Mouse (Mus musculus) spleen, adult 2 months (tissue): Measurements from ENCODE around the gene Kmt5a. TPM values are rescaled to one million over a fixed set of nuclear protein-coding genes. Genes with fewer than 3 reads are reported as not detected.

Source experiments
- DNase-seq, 2 experiments: peaks; one replicate each; pipeline versions ENCODE4 v3.0.0 to v3.0.0-alpha.2; 2012 to 2021; ENCODE audit warnings: low spot score in 2 of 2, low read depth in 1 of 2
- H3K27ac ChIP-seq: fragments of 200-500 bp; 2 replicates; pipeline ENCODE4 v1.5.1; 2012; ENCODE audit warnings: low read length, inconsistent platforms; ENCODE audit not compliant: insufficient read depth
- H3K27me3 ChIP-seq: fragments of 200-500 bp; 2 replicates; pipeline ENCODE4 v1.6.1; 2012; ENCODE audit warnings: mild to moderate bottlenecking, moderate library complexity, low read length, inconsistent platforms; ENCODE audit not compliant: control insufficient read depth, insufficient read depth
- H3K36me3 ChIP-seq: fragments of 200-500 bp; 2 replicates; pipeline ENCODE4 v1.6.1; 2012; ENCODE audit warnings: mild to moderate bottlenecking, low read length, inconsistent platforms; ENCODE audit not compliant: control insufficient read depth, insufficient read depth
- H3K4me1 ChIP-seq: fragments of 200-500 bp; 2 replicates; pipeline ENCODE4 v1.6.1; 2011; ENCODE audit warnings: inconsistent platforms; ENCODE audit not compliant: control insufficient read depth, insufficient read depth, insufficient read length
- H3K4me3 ChIP-seq: fragments of 200-500 bp; 2 replicates; pipeline ENCODE4 v1.5.1; 2011; ENCODE audit warnings: mild to moderate bottlenecking, inconsistent platforms; ENCODE audit not compliant: insufficient read depth, insufficient read length; ENCODE audit errors: extremely low read depth
- CTCF ChIP-seq: fragments of 200-500 bp; IDR thresholded peaks from 2 replicates; pipeline ENCODE4 v1.5.1; 2011; ENCODE audit warnings: mild to moderate bottlenecking, inconsistent platforms; ENCODE audit not compliant: insufficient read depth, insufficient read length, insufficient replicate concordance; ENCODE audit errors: extremely low read depth
- POLR2A ChIP-seq: fragments of 200-500 bp; IDR thresholded peaks from 2 replicates; pipeline ENCODE4 v1.6.1; 2011; ENCODE audit warnings: low read depth, low read length, inconsistent platforms
- WGBS: fragments of 180-500 bp; shearing (Covaris S2); methylation state at CpG from one replicate; pipeline ENCODE4 v1.1.7; 2018; 5-methylcytosine and 5-hydroxymethylcytosine counted together
- polyA plus RNA-seq: library from polyadenylated mRNA; depleted of rRNA; stranded (reverse); fragments of >200 nt; gene quantifications from 2 replicates; pipeline ENCODE4 v1.2.3, GENCODE M21; 2012

Kmt5a gene
- polyA plus RNA-seq, 1 experiment = 18.4 TPM

DNA sequence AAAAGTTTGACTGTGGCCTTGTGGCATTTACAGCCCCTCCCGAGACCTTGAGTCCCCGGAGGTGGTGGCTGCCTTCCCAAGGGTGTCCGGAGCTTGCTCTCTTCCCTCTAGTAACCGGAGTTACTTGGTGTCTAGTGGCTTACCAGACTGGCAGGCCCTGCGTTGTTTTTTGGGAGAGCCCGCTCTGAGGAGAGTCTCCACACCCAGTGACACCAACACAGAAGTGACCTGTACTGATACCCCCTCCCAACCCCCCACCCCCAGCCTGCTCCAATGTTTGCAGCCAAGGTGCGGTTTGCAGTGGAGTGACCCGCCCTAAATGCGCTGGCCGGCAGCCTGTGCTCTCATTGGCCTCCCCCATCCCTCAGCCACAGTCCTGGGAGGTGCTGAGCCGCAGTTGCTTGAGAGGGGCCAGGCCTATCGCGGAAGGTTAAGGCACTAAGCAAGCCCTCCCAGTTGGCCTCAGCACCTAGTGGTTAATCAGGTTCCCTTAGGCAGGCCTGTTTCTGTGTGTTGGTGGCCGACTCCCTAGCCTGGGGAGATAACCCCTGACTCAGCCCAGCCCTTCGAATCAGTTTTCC, 6.7 kb downstream of the Kmt5a start:
- H3K27ac ChIP-seq = peak overlapping the region; percentile 38
- no peak for TF ChIP-seq CTCF
- no peak for TF ChIP-seq POLR2A
- no peak for DNase-seq
- peak overlapping the region; percentile 59 for H3K4me3 ChIP-seq
- peaks cover 28% of the 10 kb centered on the region for H3K36me3 ChIP-seq
- 9% methylated on average over 15 of the region's 15 CpGs for WGBS
- H3K27me3 ChIP-seq = no peaks in the 10 kb centered on the region
- H3K4me1 ChIP-seq = peaks cover 11% of the 10 kb centered on the region

DNA sequence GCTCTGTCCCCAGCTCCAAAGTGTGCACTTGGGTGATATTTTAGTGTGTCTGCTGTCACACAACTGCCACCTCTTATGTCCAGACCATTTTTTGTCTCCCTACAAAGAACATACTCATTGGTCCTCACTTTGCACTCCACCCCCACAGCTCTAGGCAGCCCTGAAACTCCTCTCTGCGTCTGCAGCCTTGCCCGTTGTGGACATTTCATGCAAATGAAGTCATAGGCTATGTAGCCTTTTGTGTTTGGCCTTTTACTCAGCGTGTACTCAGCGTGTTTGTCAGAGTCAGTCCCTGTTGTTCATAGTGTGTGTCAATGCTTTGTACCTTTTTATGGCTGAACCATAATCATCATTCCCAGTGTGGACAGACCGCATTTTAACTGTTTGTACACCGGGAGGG, 9.8 kb downstream of the Kmt5a start:
- peaks cover 10% of the 10 kb centered on the region for H3K4me1 ChIP-seq
- no peak overlapping the region for H3K27ac ChIP-seq
- TF ChIP-seq POLR2A (no peak), CTCF (no peak)
- H3K36me3 ChIP-seq = peaks cover 38% of the 10 kb centered on the region
- 91% methylated on average over 6 of the region's 6 CpGs for WGBS
- no peak for DNase-seq
- H3K4me3 ChIP-seq = no peak overlapping the region
- H3K27me3 ChIP-seq = no peaks in the 10 kb centered on the region

DNA sequence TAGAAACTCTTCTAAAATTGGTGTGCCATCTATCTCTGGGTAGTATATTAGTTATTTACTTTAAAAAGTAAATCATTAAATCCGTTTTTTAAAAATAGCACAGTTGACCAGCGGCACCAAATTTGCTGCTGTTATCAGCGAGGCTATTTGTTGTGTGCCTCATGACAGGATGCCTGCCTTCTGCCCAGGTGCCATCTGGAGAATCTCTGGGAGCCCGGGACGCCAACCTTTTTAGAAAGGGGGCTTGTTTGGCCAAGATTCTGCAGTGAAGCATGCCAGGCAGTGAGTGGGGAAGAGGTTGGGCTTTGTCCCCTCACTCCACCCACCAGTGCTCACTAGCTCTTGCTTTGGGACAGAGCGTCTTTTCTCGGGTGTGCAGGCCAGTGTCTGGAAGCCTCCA, 10.3 kb downstream of the Kmt5a start:
- Histone ChIP-seq H3K4me3 (no peak overlapping the region), H3K36me3 (peaks cover 38% of the 10 kb centered on the region), H3K27ac (no peak overlapping the region), H3K4me1 (peaks cover 6% of the 10 kb centered on the region), H3K27me3 (no peaks in the 10 kb centered on the region)
- 90% methylated on average over 7 of the region's 7 CpGs for WGBS
- no peak for TF ChIP-seq POLR2A
- no peak for TF ChIP-seq CTCF
- DNase-seq = no peak

DNA sequence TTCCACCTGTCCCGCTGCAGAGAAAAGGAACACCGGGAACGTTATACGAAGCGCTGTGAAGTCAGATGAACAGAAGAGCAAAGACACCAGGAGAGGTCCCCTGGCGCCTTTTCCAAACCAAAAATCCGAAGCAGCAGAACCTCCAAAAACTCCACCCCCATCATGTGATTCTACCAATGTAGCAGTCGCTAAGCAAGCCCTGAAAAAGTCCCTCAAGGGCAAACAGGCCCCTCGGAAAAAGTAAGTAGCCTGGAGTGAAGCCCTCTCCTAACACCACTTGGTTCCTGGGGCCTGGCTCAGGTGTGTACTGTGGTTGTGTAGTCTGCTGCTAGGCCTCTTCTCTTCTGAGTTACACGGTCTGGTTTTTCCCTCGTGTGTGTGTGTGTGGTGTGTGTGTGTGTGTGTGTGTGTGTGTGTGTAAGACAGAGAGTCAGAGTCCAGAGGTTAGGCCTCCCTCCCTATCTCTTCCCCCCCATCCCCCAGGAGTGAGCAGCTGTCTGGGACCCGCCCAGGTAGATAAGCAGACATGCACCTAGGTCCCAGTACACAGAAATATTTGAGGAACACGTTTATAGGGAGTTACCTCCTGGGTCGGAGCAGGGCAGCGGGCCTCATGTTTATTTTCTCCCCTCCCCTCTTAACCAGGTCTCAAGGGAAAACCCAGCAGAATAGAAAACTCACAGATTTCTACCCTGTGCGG, 11.1 kb downstream of the Kmt5a start:
- no peak overlapping the region for H3K4me3 ChIP-seq
- TF ChIP-seq CTCF (no peak), POLR2A (no peak)
- H3K27ac ChIP-seq = no peak overlapping the region
- peaks cover 38% of the 10 kb centered on the region for H3K36me3 ChIP-seq
- H3K27me3 ChIP-seq = no peaks in the 10 kb centered on the region
- 84% methylated on average over 16 of the region's 16 CpGs for WGBS
- H3K4me1 ChIP-seq = peaks cover 6% of the 10 kb centered on the region
- no peak for DNase-seq

DNA sequence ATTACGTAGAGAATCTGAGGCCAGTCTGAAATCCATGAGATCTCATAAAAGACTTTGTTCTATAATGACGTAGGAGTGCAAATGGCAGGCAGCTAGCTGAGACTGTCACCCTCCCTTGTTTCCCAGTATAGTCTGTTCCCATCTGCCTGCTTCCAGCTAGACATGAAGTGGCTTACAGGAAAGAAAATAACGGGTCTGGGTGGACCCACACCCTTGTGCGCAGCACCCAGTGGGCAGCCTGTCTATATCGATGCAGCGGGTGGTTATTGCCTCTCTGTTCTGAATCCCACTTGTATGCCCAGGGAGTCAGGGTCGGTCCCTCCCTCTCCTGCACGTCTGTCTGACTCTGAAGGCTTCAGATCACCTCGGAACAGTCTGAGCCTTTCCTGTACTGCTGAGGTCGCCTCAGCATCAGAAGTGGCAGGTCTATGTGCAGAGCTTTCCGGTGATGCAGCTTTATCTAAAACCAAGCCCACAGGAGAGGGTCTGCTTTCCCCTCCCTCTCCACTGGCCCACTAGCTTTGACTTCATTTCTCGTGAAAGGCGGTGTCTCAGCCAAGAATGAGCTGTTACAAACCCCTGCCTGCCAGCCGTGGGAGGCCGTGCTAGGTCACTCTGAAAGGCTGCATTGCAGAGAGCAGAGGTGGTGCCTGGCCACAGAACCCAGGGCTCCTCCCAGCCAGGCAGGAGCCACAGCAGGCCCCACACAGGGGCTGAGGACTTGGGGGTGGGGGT, 12.9 kb downstream of the Kmt5a start:
- no peak overlapping the region for H3K4me3 ChIP-seq
- TF ChIP-seq POLR2A = no peak
- TF ChIP-seq CTCF = no peak
- peaks cover 47% of the 10 kb centered on the region for H3K36me3 ChIP-seq
- H3K27me3 ChIP-seq = no peaks in the 10 kb centered on the region
- WGBS = 87% methylated on average over 15 of the region's 15 CpGs
- DNase-seq = no peak
- no peaks in the 10 kb centered on the region for H3K4me1 ChIP-seq
- H3K27ac ChIP-seq = no peak overlapping the region

DNA sequence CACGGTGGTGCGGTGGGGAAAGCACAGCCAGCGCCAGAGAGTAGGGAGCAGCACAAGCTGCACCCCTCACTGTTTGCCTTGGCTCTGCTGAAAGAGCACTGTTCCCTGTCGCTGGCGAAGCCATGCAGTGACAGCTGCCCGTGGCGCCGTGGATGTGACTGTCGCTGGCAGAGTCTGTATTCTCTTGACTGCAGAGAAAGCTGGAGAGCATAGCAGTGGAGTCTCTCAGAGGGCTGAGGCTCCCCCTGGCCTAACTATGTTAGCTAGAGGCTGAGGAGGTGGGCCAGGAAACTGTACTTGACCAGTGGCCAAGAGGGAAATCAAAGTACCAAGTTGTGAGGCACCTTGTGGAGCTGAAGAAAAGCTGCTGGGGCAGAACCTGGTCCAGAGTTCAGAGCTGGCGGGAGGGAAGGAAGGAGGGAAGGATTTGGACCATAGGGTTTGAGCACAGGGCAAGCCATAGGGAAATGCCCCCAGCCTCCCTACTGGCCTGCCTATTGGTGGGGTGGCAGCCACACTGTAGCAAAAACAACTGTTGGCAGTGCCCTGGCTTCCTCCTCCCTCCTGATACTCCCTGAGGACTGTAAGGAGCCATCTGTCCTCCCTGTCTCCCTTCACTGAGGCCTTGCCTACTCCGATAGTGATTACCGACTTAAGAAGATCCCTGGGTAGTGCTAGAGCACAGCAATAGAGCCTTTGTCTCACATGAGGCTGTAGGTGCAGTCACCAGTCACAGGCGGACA, 13.8 kb downstream of the Kmt5a start:
- 93% methylated on average over 13 of the region's 13 CpGs for WGBS
- TF ChIP-seq CTCF (no peak), POLR2A (no peak)
- Histone ChIP-seq H3K4me3 (no peak overlapping the region), H3K36me3 (peaks cover 48% of the 10 kb centered on the region), H3K27me3 (no peaks in the 10 kb centered on the region), H3K4me1 (no peaks in the 10 kb centered on the region), H3K27ac (no peak overlapping the region)
- DNase-seq = no peak

DNA sequence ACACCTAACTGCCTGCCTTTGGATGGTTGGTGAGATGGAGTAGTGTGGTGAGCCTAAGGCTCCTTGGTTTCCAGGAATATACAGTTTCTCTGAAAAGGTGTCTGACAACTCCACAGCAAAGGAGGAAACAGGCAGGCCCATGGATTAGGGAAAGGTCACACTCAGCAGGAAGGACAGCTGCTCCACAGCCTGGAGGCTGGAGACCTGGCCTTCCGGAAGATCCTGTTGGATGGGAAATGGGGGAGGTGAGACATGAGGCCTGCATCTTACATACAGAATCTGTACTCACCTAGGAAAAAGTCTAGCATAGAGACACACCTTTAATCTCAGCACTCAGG, 14.3 kb downstream of the Kmt5a start:
- Histone ChIP-seq H3K27me3 (no peaks in the 10 kb centered on the region), H3K4me1 (no peaks in the 10 kb centered on the region), H3K4me3 (no peak overlapping the region), H3K36me3 (peaks cover 48% of the 10 kb centered on the region), H3K27ac (no peak overlapping the region)
- TF ChIP-seq CTCF (no peak), POLR2A (no peak)
- DNase-seq = no peak
- WGBS = 100% methylated on average over 1 of the region's 1 CpGs
